Mouse (Mus musculus) embryonic facial prominence, embryonic 13.5 days (tissue): ENCODE measurements at regions not wholly inside any gene's neighbourhood (a gene's known extent, or its start where the extent isn't known, plus 50 kb on each side); places are given as distances from the start of the nearest gene placed in this dataset.
A peak's percentile ranks its signal among the peaks of the same experiment; 100 is the strongest.

Experiments
- ATAC-seq: fragments of 200-750 bp; cut with Nextera tagmentation; 2 replicates; pipeline ENCODE4 v1.8.0; 2017; ENCODE audit warnings: low read depth; ENCODE audit not compliant: insufficient number of reproducible peaks, insufficient read depth, low FRiP score, low TSS enrichment
- H3K27ac ChIP-seq: fragments of 300-500 bp; sonication (generic); 2 replicates; pipeline ENCODE4 v1.5.1; 2015; ENCODE audit warnings: moderate library complexity, mild to moderate bottlenecking, inconsistent platforms
- H3K27me3 ChIP-seq: fragments of 300-500 bp; sonication (generic); 2 replicates; pipeline ENCODE4 v1.6.1; 2015; ENCODE audit warnings: mild to moderate bottlenecking, inconsistent platforms
- H3K36me3 ChIP-seq: fragments of 300-500 bp; sonication (generic); 2 replicates; pipeline ENCODE4 v1.6.1; 2015; ENCODE audit warnings: mild to moderate bottlenecking, inconsistent platforms
- H3K4me1 ChIP-seq: fragments of 300-500 bp; sonication (generic); 2 replicates; pipeline ENCODE4 v1.6.1; 2015; ENCODE audit warnings: inconsistent platforms
- H3K4me2 ChIP-seq: fragments of 300-500 bp; sonication (generic); 2 replicates; pipeline ENCODE4 v1.6.1; 2015; ENCODE audit warnings: moderate library complexity, mild to moderate bottlenecking, inconsistent platforms
- H3K4me3 ChIP-seq: fragments of 300-500 bp; sonication (generic); 2 replicates; pipeline ENCODE4 v1.5.1; 2015; ENCODE audit warnings: mild to moderate bottlenecking, inconsistent platforms
- H3K9ac ChIP-seq: fragments of 300-500 bp; sonication (generic); 2 replicates; pipeline ENCODE4 v1.6.1; 2015; ENCODE audit warnings: mild to moderate bottlenecking, inconsistent platforms
- H3K9me3 ChIP-seq: fragments of 300-500 bp; sonication (generic); 2 replicates; pipeline ENCODE4 v1.6.1; 2016; ENCODE audit warnings: inconsistent platforms
- WGBS: fragments of 180-500 bp; shearing (Covaris S2); methylation state at CpG from one replicate; pipeline ENCODE4 v1.1.7; 2015; ENCODE audit warnings: mixed read lengths; 5-methylcytosine and 5-hydroxymethylcytosine counted together

DNA sequence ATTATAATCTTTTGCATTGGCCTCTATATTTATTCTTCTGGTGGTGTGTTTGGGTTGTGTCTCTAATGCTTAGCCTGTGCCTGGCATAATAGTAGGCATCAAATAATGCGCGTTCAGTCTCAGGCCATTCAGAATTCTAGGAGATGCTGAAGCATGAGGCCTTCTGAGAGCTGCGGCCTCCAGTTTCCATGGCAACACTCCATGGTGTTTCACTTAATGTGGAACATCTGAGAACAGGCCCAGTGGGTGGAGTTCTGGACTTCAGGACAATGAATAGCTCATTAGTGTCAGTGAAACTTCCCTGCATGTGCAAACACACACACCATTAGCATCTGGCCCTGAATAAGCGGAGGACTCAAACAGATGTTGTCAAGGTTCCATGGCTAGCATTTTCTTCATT, 426.5 kb downstream of the Ets1 start:
- Histone ChIP-seq H3K4me1 (peaks cover 9% of the 10 kb centered on the region), H3K36me3 (no peaks in the 10 kb centered on the region), H3K9ac (no peak overlapping the region), H3K4me2 (no peak overlapping the region), H3K4me3 (no peak overlapping the region), H3K27ac (no peak overlapping the region), H3K9me3 (no peaks in the 10 kb centered on the region), H3K27me3 (peaks cover 2% of the 10 kb centered on the region)
- 22% methylated on average over 4 of the region's 4 CpGs for WGBS
- ATAC-seq, result peak; percentile 75; the same call in 1 of the 2 replicates

DNA sequence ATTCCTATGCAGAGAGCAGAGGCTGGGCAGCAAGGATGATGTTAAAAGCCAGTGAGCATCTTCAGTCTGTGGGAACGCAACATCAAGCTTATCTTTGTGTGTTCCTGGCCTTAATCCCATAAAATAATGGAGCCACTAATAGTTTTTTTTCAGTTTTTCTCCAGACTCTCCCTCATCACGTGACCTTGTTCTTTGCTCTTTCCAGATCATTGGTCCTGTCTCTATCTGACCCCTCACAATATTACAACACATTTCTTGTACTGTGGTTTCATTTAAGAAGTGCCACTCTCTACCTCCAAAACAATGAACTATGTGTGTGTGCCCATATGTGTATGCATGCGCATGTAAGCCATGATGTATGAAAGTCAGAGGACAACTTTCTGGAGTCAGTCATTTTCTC, 429.3 kb downstream of the Ets1 start:
- Histone ChIP-seq H3K27ac (no peak overlapping the region), H3K4me1 (peaks cover 14% of the 10 kb centered on the region), H3K27me3 (peaks cover 5% of the 10 kb centered on the region), H3K36me3 (no peaks in the 10 kb centered on the region), H3K9ac (no peak overlapping the region), H3K9me3 (no peaks in the 10 kb centered on the region), H3K4me3 (no peak overlapping the region), H3K4me2 (no peak overlapping the region)
- no peak for ATAC-seq
- WGBS, result 94% methylated on average over 3 of the region's 3 CpGs

DNA sequence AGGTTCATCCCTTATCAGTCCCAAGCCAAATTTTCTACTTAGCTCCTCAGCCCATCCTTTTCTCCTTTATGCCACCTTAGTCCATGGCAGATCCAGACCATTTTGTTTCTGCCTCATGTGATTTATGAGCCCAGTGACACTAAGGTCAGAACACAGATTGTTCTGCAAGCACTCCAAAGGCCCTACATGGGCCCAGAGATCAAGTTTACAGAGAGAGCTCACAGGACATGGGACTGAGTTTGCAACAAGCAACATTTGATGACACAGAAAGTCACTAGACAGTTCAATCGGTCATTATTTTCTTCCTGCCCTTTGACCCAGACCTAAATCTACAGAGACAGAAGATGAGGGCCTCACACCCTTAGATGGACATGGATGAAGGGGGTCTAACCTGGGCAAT, 431.5 kb downstream of the Ets1 start:
- H3K27me3 ChIP-seq, result peaks cover 5% of the 10 kb centered on the region
- H3K27ac ChIP-seq, result no peak overlapping the region
- no peak overlapping the region for H3K9ac ChIP-seq
- WGBS, result 93% methylated on average over 1 of the region's 1 CpGs
- H3K9me3 ChIP-seq, result no peaks in the 10 kb centered on the region
- H3K4me1 ChIP-seq, result peaks cover 6% of the 10 kb centered on the region
- H3K4me3 ChIP-seq, result no peak overlapping the region
- no peak for ATAC-seq
- H3K4me2 ChIP-seq, result no peak overlapping the region
- no peaks in the 10 kb centered on the region for H3K36me3 ChIP-seq

DNA sequence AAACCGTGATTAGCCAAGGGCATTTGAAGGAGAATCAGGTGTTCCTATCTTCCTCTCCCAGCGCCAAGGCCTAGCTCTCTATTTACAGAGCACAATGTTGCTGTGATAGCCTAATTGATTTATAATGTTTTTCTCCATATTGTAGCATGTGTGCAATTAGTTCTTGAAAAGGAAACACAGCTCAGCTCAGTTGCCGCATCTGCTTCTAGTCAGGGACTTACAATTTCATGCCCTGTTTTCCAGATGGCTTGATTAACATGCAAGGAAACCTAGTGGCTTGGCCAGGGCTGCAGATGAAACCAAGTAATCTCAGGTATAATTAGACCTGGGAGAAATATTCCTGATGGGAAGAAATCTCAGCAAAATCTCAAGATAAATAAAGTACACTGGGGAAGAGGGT, 434.1 kb downstream of the Ets1 start:
- no peak overlapping the region for H3K9ac ChIP-seq
- ATAC-seq, result no peak
- 0 out of 2 replicates have a peak overlapping the region, but pooled peaks have one; percentile 33 for H3K27ac ChIP-seq
- no peaks in the 10 kb centered on the region for H3K36me3 ChIP-seq
- no peak overlapping the region for H3K4me2 ChIP-seq
- 22% methylated on average over 3 of the region's 3 CpGs for WGBS
- peaks cover 5% of the 10 kb centered on the region for H3K27me3 ChIP-seq
- peaks cover 4% of the 10 kb centered on the region; the same call in 1 of the 2 replicates for H3K4me1 ChIP-seq
- no peak overlapping the region for H3K4me3 ChIP-seq
- no peaks in the 10 kb centered on the region for H3K9me3 ChIP-seq

DNA sequence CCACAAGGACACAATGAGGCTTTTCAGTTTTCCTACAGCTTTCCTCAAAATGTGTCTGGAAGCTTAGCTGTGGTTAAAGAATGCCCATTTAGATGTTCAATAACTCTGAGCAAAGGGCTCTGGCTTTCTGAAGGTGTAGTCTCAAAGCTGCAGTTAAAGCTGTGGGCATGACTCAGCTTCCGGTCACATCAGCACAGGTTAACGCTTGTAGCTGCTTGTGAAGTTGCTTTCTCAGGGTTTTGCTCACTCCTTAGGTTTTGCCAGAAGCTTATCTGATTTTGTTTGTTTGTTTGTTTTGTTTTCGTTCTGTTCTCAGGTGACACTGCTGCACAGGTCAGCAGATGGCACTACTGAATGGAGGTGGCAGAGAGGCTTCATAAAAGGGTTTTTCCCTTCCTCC, 444.2 kb downstream of the Ets1 start:
- Histone ChIP-seq H3K4me1 (peaks cover 5% of the 10 kb centered on the region), H3K4me3 (no peak overlapping the region), H3K27me3 (peaks cover 4% of the 10 kb centered on the region; the same call in 1 of the 2 replicates), H3K9me3 (no peaks in the 10 kb centered on the region), H3K36me3 (no peaks in the 10 kb centered on the region), H3K9ac (no peak overlapping the region), H3K4me2 (no peak overlapping the region), H3K27ac (no peak overlapping the region)
- 54% methylated on average over 3 of the region's 3 CpGs for WGBS
- no peak for ATAC-seq

DNA sequence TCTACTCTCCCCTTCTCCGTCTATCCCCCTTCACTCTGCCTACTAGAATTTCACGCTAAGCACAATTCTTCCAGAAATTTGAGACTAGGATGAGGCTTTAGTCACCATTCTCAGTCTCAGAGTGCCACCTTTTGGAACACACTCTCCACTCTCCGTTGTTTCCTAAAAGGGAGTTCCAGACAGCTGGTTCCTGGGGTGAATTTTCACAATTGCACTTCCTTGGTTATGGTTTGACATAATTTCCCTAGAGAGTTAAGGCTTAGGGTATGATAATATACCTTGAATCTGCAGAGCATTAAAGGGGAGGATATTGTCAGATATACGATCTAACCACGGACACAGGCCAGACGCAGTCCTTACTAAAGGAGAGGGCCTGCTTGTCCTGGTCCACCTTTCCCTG, 444.8 kb downstream of the Ets1 start:
- no peak overlapping the region for H3K4me2 ChIP-seq
- no peak for ATAC-seq
- H3K4me3 ChIP-seq, result no peak overlapping the region
- H3K9me3 ChIP-seq, result no peaks in the 10 kb centered on the region
- no peak overlapping the region for H3K9ac ChIP-seq
- no peaks in the 10 kb centered on the region for H3K36me3 ChIP-seq
- H3K4me1 ChIP-seq, result peaks cover 5% of the 10 kb centered on the region
- H3K27ac ChIP-seq, result no peak overlapping the region
- WGBS, result 16% methylated on average over 6 of the region's 6 CpGs
- peaks cover 4% of the 10 kb centered on the region; the same call in 1 of the 2 replicates for H3K27me3 ChIP-seq

DNA sequence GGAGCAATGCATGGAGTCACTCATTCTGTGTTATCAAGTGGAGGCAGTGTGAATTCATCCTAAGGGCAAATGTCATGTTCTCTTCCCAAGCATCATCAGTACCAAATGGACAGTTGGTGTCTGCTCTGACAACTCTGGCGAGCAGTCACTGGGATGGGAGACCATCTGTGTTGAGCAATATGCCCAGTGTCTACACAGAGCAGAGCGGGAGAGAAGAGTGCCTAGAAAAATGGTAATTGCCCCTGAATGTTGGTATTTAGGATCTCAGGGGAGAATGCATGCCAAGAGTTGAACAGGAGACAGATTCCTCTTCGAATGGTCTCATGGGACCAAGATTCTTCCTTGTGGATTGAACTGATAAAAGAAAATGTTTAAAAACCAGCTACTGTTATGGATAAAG, 454.0 kb downstream of the Ets1 start:
- no peak for ATAC-seq
- H3K4me1 ChIP-seq, result no peaks in the 10 kb centered on the region
- 75% methylated on average over 3 of the region's 3 CpGs for WGBS
- no peak overlapping the region for H3K27ac ChIP-seq
- no peaks in the 10 kb centered on the region for H3K36me3 ChIP-seq
- no peak overlapping the region for H3K9ac ChIP-seq
- H3K4me3 ChIP-seq, result no peak overlapping the region
- H3K4me2 ChIP-seq, result no peak overlapping the region
- H3K27me3 ChIP-seq, result no peaks in the 10 kb centered on the region
- no peaks in the 10 kb centered on the region for H3K9me3 ChIP-seq

DNA sequence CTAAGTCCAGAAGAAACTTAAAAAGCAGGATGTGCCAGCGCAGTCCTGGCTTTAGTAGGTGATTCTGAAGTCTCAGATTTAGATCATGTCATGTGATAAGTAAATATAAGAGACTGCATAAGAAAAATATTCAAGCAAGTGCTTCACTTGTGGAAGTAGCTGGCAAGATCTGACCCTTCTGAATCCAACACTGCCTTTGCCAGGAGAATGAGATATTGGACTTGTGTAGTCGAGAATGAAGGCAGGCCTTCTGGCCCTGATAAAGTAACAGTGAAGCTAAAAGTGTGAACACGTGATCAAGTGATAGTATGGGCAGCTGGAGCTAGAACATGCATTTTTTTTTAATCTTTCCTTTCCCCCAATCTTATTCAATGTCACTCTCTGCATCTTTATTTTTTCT, 455.6 kb downstream of the Ets1 start:
- 84% methylated on average over 3 of the region's 3 CpGs for WGBS
- no peak overlapping the region for H3K27ac ChIP-seq
- no peaks in the 10 kb centered on the region for H3K36me3 ChIP-seq
- H3K4me2 ChIP-seq, result no peak overlapping the region
- no peak for ATAC-seq
- H3K27me3 ChIP-seq, result no peaks in the 10 kb centered on the region
- no peaks in the 10 kb centered on the region for H3K9me3 ChIP-seq
- no peaks in the 10 kb centered on the region for H3K4me1 ChIP-seq
- no peak overlapping the region for H3K9ac ChIP-seq
- no peak overlapping the region for H3K4me3 ChIP-seq

DNA sequence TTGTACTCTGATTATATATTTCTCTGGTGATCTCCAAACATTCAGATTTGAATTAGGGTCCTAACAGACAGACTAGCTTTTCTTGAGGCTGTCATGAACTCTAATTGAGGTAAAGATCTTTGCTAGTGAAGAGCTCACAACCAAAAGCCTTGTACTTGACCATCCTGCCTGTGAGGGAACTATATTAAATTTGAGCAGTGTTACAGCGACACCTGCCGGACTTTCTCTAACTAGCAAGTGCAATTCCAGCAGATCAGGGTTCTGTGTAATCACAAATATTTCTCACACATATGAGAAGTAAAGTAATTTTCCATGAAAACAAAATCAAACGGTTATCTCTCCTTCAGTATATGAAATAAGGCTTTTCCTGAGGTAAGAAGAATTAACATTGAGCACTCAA, 459.6 kb downstream of the Ets1 start:
- H3K4me1 ChIP-seq, result no peaks in the 10 kb centered on the region
- no peaks in the 10 kb centered on the region for H3K9me3 ChIP-seq
- no peaks in the 10 kb centered on the region for H3K36me3 ChIP-seq
- no peak overlapping the region for H3K4me2 ChIP-seq
- no peak overlapping the region for H3K4me3 ChIP-seq
- H3K27ac ChIP-seq, result no peak overlapping the region
- WGBS, result under 1% methylated on average over 3 of the region's 3 CpGs
- H3K27me3 ChIP-seq, result no peaks in the 10 kb centered on the region
- ATAC-seq, result no peak
- H3K9ac ChIP-seq, result no peak overlapping the region

DNA sequence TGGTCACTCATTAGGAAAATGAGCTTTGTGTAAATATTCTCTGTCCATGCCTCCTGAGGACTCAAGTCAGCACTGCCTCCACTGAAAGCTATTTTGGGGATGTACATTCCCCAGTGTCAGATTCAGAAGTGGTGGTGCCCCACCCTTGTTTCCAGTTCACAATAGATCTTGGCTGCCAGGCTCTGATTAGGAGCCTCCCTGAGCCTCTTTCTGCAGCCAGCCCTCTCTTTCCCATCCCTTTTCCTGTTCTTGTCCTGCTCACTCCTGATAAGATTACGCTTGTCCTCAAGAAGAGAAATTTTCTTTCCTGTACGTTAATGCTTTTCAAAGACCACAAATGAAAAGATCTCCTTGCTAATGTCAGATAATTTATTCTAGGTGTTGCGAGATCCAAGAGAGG, 465.2 kb downstream of the Ets1 start:
- H3K4me3 ChIP-seq, result no peak overlapping the region
- ATAC-seq, result no peak
- WGBS, result 75% methylated on average over 3 of the region's 3 CpGs

DNA sequence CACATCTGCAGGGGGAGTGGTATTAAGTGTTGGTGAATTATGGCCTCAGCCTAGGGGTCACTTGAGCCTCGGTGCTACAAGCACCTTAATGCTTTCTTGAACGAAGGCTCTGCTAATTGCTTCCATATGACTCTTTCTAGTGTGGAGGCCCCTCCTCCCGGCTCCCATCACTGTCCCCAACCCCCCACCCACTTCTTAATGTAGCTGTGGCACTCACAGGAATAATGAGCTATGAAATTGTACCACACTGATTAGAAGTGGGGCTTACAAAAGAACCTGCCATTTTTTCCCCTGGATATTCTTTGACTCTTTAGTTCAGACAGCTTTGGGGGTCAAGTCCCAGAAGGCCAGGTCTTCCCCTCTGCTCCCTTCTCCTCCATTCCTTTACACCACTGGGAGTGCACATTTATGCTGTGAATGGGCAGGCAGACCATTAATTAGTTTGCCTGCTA, 468.6 kb downstream of the Ets1 start:
- Histone ChIP-seq H3K9ac (no peak overlapping the region), H3K4me2 (no peak overlapping the region), H3K4me1 (peaks cover 11% of the 10 kb centered on the region), H3K36me3 (no peaks in the 10 kb centered on the region), H3K4me3 (no peak overlapping the region), H3K9me3 (no peaks in the 10 kb centered on the region), H3K27ac (no peak overlapping the region), H3K27me3 (no peaks in the 10 kb centered on the region)
- 13% methylated on average over 3 of the region's 3 CpGs for WGBS
- no peak for ATAC-seq

More for the DNA sequence above, 465.2 kb downstream of the Ets1 start:
- H3K4me2 ChIP-seq, result no peak overlapping the region
- H3K36me3 ChIP-seq, result no peaks in the 10 kb centered on the region
- no peak overlapping the region for H3K9ac ChIP-seq
- no peaks in the 10 kb centered on the region for H3K9me3 ChIP-seq
- H3K27ac ChIP-seq, result no peak overlapping the region
- no peaks in the 10 kb centered on the region for H3K27me3 ChIP-seq
- H3K4me1 ChIP-seq, result peaks cover 11% of the 10 kb centered on the region

DNA sequence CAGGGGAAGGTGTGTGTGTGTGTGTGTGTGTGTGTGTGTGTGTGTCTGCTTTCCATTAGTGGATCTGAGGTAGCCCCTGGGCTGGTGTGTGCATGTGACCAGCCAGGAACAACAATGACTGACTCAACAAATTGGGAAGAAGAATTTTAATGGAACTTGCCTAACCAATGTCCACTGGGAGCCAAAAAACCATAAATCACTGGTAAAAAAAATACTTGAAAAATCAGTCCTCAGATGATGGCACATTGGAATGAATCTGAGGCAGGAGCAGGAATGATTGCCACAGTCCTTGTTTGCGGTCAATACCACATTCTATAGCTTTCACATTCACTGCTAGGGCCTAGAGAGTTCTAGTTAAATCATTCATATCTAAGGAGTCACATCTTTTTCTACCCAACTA, 487.8 kb downstream of the Ets1 start:
- Histone ChIP-seq H3K9ac (no peak overlapping the region), H3K36me3 (no peaks in the 10 kb centered on the region), H3K4me2 (no peak overlapping the region), H3K4me3 (no peak overlapping the region), H3K4me1 (no peaks in the 10 kb centered on the region), H3K27ac (no peak overlapping the region), H3K9me3 (no peaks in the 10 kb centered on the region), H3K27me3 (no peaks in the 10 kb centered on the region)
- 95% methylated on average over 1 of the region's 1 CpGs for WGBS
- ATAC-seq, result no peak

DNA sequence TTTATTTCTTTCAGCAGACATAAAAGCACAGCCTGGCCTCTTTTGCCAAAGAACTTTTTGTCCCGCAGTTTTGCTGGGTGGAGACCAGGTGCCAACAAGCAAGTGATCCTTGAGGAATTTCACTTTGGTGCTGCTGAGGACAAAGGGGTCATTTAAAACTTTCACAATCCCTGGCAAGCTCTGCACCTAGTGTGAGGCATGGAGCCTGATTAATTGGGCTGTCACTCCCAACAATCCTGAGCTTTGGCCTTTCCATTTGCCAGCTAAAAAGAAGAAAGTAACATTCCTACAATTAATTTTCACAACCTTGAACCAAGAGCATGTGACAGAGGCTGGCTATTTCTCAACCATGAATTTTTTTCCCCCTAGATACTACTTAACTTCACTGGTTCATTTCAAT, 516.2 kb downstream of the Ets1 start:
- 31% methylated on average over 1 of the region's 1 CpGs for WGBS

More for the DNA sequence above, 516.2 kb downstream of the Ets1 start:
- Histone ChIP-seq H3K27me3 (no peaks in the 10 kb centered on the region), H3K9ac (no peak overlapping the region), H3K4me1 (no peaks in the 10 kb centered on the region), H3K9me3 (no peaks in the 10 kb centered on the region), H3K4me2 (no peak overlapping the region), H3K36me3 (no peaks in the 10 kb centered on the region), H3K27ac (no peak overlapping the region), H3K4me3 (no peak overlapping the region)
- no peak for ATAC-seq
